Mouse (Mus musculus) myocyte (in vitro differentiated cells): Measurements from ENCODE around the gene Gm20388. TPM values are rescaled to one million over a fixed set of nuclear protein-coding genes. Genes with fewer than 3 reads are reported as not detected.
A peak's percentile ranks its signal among the peaks of the same experiment; 100 is the strongest.

ENCODE experiments used
- H3K27me3 ChIP-seq: one replicate; pipeline ENCODE4 v1.6.1; 2011; ENCODE audit not compliant: control insufficient read depth, insufficient read depth, insufficient read length
- H3K36me3 ChIP-seq: one replicate; pipeline ENCODE4 v1.6.1; 2011; ENCODE audit not compliant: control insufficient read depth, insufficient read depth
- H3K4me2 ChIP-seq: one replicate; pipeline ENCODE4 v1.6.1; 2011; ENCODE audit warnings: low read depth, control low read depth
- H3K4me3 ChIP-seq: one replicate; pipeline ENCODE4 v1.5.1; 2011; ENCODE audit warnings: mild to moderate bottlenecking, control low read depth, moderate library complexity
- H3K79me2 ChIP-seq: one replicate; pipeline ENCODE4 v1.6.1; 2011; ENCODE audit not compliant: control insufficient read depth, insufficient read depth
- H3ac ChIP-seq: one replicate; pipeline ENCODE4 v1.6.1; 2011; ENCODE audit not compliant: control insufficient read depth, insufficient read length
- CEBPB ChIP-seq: IDR thresholded peaks from 2 replicates; pipeline ENCODE4 v1.6.1; 2011; ENCODE audit warnings: mild to moderate bottlenecking, moderate library complexity; ENCODE audit not compliant: poor library complexity, insufficient read depth, severe bottlenecking
- E2F4 ChIP-seq: IDR thresholded peaks from one replicate; pipeline ENCODE4 v1.6.1; 2011; ENCODE audit warnings: mild to moderate bottlenecking, control low read depth, moderate library complexity; ENCODE audit not compliant: insufficient read depth
- MAX ChIP-seq: IDR thresholded peaks from one replicate; pipeline ENCODE4 v1.6.1; 2011; ENCODE audit warnings: low read depth, mild to moderate bottlenecking, control low read depth
- MYOD1 ChIP-seq, 3 experiments: IDR thresholded peaks; one replicate each; pipeline ENCODE4 v1.6.1; 2011; ENCODE audit warnings: control low read depth in 2 of 3, low read depth in 2 of 3, mild to moderate bottlenecking in 2 of 3, moderate library complexity in 1 of 3; ENCODE audit not compliant: insufficient read length in 2 of 3, control insufficient read depth in 1 of 3
- MYOG ChIP-seq, 3 experiments: IDR thresholded peaks; one replicate each; pipeline ENCODE4 v1.6.1; 2011; ENCODE audit warnings: control low read depth in 2 of 3, low read depth in 2 of 3, mild to moderate bottlenecking in 2 of 3; ENCODE audit not compliant: insufficient read length in 2 of 3, control insufficient read depth in 1 of 3, insufficient read depth in 1 of 3
- POLR2A ChIP-seq: IDR thresholded peaks from one replicate; pipeline ENCODE4 v1.6.1; 2011; ENCODE audit warnings: low read depth, mild to moderate bottlenecking, control low read depth, moderate library complexity; ENCODE audit not compliant: insufficient read length
- POLR2AphosphoS2 ChIP-seq: IDR thresholded peaks from one replicate; pipeline ENCODE4 v1.6.1; 2011; ENCODE audit warnings: low read depth, control low read depth; ENCODE audit not compliant: insufficient read length
- REST ChIP-seq: IDR thresholded peaks from one replicate; pipeline ENCODE4 v1.6.1; 2011; ENCODE audit warnings: mild to moderate bottlenecking, control low read depth, moderate library complexity; ENCODE audit not compliant: insufficient read depth, insufficient read length
- SRF ChIP-seq: IDR thresholded peaks from one replicate; pipeline ENCODE4 v1.6.1; 2011; ENCODE audit warnings: low read depth; ENCODE audit not compliant: control insufficient read depth, insufficient read length
- TCF12 ChIP-seq: IDR thresholded peaks from one replicate; pipeline ENCODE4 v1.6.1; 2011; ENCODE audit warnings: mild to moderate bottlenecking, control low read depth; ENCODE audit not compliant: poor library complexity, insufficient read depth, severe bottlenecking
- TCF3 ChIP-seq: IDR thresholded peaks from one replicate; pipeline ENCODE4 v1.6.1; 2011; ENCODE audit warnings: low read depth, control low read depth; ENCODE audit not compliant: insufficient read length
- USF1 ChIP-seq: IDR thresholded peaks from one replicate; pipeline ENCODE4 v1.6.1; 2011; ENCODE audit warnings: low read depth, mild to moderate bottlenecking, control low read depth, moderate library complexity
- polyA plus RNA-seq: library from polyadenylated mRNA; unstranded; fragments of >200 nt; fragmentation: generic; extraction: Trizol; gene quantifications from one replicate; pipeline ENCODE4 v1.2.1, GENCODE M21; 2012; ENCODE audit warnings: missing spikeins

The Gm20388 gene
- polyA plus RNA-seq, 1 experiment, result 15.3 TPM

DNA sequence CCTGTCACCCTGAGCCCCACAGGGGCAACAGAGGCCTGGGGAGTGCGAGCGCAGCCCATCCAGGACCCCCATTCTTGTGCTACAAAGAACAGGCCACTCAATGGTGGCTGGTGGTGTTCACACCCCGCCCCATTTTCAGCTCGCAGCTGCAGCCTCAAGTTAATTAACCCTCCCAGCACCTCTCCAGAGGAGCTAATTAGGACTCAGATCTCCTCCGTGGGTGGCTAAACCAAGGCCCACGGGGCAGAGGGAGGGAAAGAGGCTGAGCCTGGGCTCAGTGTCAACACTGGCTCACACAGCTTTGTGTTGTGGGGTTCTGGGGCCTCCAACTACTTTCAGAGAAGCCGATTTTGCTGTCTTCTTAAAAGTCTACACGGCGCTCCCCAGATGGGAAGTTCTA lies 393.5 kb downstream of the Gm20388 start:
- no peak for TF ChIP-seq USF1
- Histone ChIP-seq H3K36me3 (no peaks in the 10 kb centered on the region), H3K27me3 (no peaks in the 10 kb centered on the region), H3K4me3 (no peak overlapping the region), H3ac (no peak overlapping the region), H3K4me2 (no peak overlapping the region), H3K79me2 (peaks cover 4% of the 10 kb centered on the region)

DNA sequence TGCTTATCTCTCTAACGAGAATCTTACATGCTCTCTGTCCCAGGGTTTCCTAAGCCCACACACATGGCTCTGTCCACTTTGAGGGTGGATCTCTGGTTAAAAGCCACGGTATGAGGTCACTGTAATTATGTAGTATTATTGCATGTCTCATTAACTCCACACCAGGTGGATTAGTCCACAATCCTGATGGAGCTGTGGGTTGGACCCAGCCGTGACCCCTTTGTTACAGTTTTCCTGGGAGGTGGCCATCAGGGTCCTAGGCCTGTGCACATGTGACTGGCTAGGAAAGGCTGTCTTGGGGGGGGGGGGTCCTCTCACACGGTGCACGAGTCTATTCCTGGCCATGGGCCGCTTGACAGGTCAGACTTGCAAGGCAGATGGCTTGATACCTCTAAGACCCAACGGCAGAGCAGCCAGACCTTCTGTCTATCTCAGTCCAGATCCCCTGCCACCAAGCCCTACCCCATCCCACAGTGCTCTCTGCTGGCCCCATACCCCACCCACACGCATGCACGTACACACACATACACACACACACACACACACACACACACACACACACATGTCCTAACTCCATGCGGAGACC lies 395.3 kb downstream of the Gm20388 start:
- no peaks in the 10 kb centered on the region for H3K27me3 ChIP-seq
- no peak overlapping the region for H3K4me3 ChIP-seq
- TF ChIP-seq POLR2AphosphoS2 (no peak), TCF12 (no peak), SRF (no peak), MAX (no peak), E2F4 (no peak), MYOG (IDR thresholded peaks at IDR 0.05; ENCODE audit: control insufficient read depth in 1 of 3, insufficient read depth in 1 of 3, insufficient read length in 2 of 3, low read depth in 2 of 3) (no peak), TCF3 (no peak), CEBPB (no peak), POLR2A (no peak), REST (no peak), USF1 (no peak), MYOD1 (IDR thresholded peaks at IDR 0.05; ENCODE audit: control insufficient read depth in 1 of 3, insufficient read length in 2 of 3, low read depth in 2 of 3) (no peak)
- H3K36me3 ChIP-seq, result no peaks in the 10 kb centered on the region
- H3K4me2 ChIP-seq, result no peak overlapping the region
- H3K79me2 ChIP-seq, result peaks cover 10% of the 10 kb centered on the region
- no peak overlapping the region for H3ac ChIP-seq

- Histone ChIP-seq H3K4me3 (no peak overlapping the region), H3K27me3 (no peaks in the 10 kb centered on the region), H3ac (no peak overlapping the region), H3K36me3 (no peaks in the 10 kb centered on the region), H3K79me2 (peaks cover 10% of the 10 kb centered on the region), H3K4me2 (no peak overlapping the region)
- TF ChIP-seq MYOG (IDR thresholded peaks at IDR 0.05; ENCODE audit: control insufficient read depth in 1 of 3, insufficient read depth in 1 of 3, insufficient read length in 2 of 3, low read depth in 2 of 3) (no peak), REST (no peak), E2F4 (no peak)
Observed at GRCm38 (mm10) chr8:120307103-120307502, 396.5 kb downstream of the Gm20388 start.

GRCm38 (mm10) chr8:120307528-120307927 lies 396.9 kb downstream of the Gm20388 start:
- Histone ChIP-seq H3K27me3 (no peaks in the 10 kb centered on the region), H3K36me3 (no peaks in the 10 kb centered on the region), H3K4me2 (no peak overlapping the region), H3ac (no peak overlapping the region), H3K4me3 (no peak overlapping the region), H3K79me2 (peaks cover 6% of the 10 kb centered on the region)
- TF ChIP-seq MYOG (IDR thresholded peaks at IDR 0.05; ENCODE audit: control insufficient read depth in 1 of 3, insufficient read depth in 1 of 3, insufficient read length in 2 of 3, low read depth in 2 of 3) (no peak), MAX (no peak), SRF (no peak), TCF12 (no peak), TCF3 (no peak), MYOD1 (IDR thresholded peaks at IDR 0.05; ENCODE audit: control insufficient read depth in 1 of 3, insufficient read length in 2 of 3, low read depth in 2 of 3) (no peak), E2F4 (no peak), REST (no peak)

DNA sequence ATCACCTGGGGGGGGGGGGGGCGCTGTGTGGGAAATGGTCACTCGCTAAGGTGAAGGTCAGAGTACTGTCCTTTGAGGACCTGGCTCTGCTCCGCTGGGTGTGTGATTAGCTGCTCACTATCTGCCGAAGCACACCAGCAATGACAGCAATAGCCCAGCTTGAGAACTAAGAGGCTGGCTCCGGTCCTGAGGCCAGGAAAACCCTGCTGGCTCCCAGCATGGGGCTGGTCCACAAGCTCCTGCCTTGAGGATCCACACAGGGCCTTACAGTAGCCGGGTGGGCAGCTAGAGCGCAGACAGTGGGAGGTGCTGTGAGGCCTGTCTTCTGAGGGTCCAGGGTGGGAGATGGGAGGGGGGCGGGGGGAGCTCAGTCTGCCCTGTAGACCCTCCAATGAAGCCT lies 397.5 kb downstream of the Gm20388 start:
- Histone ChIP-seq H3ac (no peak overlapping the region), H3K36me3 (no peaks in the 10 kb centered on the region), H3K4me3 (no peak overlapping the region), H3K79me2 (peaks cover 6% of the 10 kb centered on the region), H3K27me3 (no peaks in the 10 kb centered on the region), H3K4me2 (peak overlapping the region; percentile 30)
- TF ChIP-seq REST, result no peak
- TF ChIP-seq TCF12, result no peak
- TF ChIP-seq CEBPB, result no peak
- no peak for TF ChIP-seq USF1
- no peak for TF ChIP-seq MYOD1 (IDR thresholded peaks at IDR 0.05; ENCODE audit: control insufficient read depth in 1 of 3, insufficient read length in 2 of 3, low read depth in 2 of 3)
- no peak for TF ChIP-seq MAX
- TF ChIP-seq MYOG (IDR thresholded peaks at IDR 0.05; ENCODE audit: control insufficient read depth in 1 of 3, insufficient read depth in 1 of 3, insufficient read length in 2 of 3, low read depth in 2 of 3), result no peak
- TF ChIP-seq SRF, result no peak
- TF ChIP-seq TCF3, result no peak
- no peak for TF ChIP-seq POLR2A
- no peak for TF ChIP-seq E2F4
- no peak for TF ChIP-seq POLR2AphosphoS2
